Mouse (Mus musculus): ENCODE data around the gene Med11.

GRCm38 (mm10) chr11:70469764-70470163 is 18.0 kb downstream of the Med11 start:
- no peak for TF ChIP-seq CTCF (IDR thresholded peaks at IDR 0.05; ENCODE audit: extremely low read depth, insufficient read length, insufficient replicate concordance, low read depth, low read length)
- no peak for TF ChIP-seq POLR2A (IDR thresholded peaks at IDR 0.05; ENCODE audit: low read depth, low read length)
